8 mouse cellular contexts compared by ENCODE assay signal in the genomic region with DNA sequence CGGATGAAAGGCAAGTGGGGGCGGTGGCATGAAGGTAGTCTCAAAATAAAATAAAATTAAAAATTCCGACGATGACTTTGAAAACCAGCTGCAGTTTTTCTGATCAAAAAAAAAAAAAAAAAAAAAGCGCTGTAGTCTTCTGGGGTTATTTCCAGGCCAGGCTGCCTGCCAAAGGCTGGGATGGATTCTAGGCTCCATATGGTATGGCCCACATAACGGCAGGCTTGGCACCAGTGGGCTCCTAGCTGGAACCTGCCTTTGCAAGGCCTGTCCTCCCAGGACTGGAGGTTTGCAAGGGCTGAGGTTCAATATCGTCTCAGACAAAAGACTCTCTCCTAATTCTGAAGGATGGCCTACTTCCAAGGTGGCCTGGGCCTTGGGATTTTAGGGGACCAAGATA.
A peak's percentile ranks its signal among the peaks of the same experiment; 100 is the strongest.
DNase-seq lines count a peak whose midpoint lies in the region; ATAC-seq lines count a peak whose summit lies in the region.
"Had no signal": no experiment of that assay in that cellular context is flagged by ENCODE, and none has a peak within 500 bp of the region (broad histone marks: within the 10 kb centered on the region; RNA-seq: fewer than 3 reads in every experiment).

No protein-coding gene starts in this region.

- no peak overlapping the region for H3K27ac ChIP-seq in kidney, embryonic 14.5 days (ENCODE audit: low read depth, low read length)
- H3K27ac ChIP-seq in limb, embryonic 15.5 days = peak overlapping the region; percentile 69

- no peak overlapping the region for H3K4me2 ChIP-seq in kidney, embryonic 14.5 days (replicated peaks; ENCODE audit: low read depth, low read length)
- H3K4me2 ChIP-seq in limb, embryonic 15.5 days = peak overlapping the region; percentile 15; the same call in 1 of the 2 replicates

- H3K9ac ChIP-seq in kidney, embryonic 14.5 days (ENCODE audit: low read depth, low read length) = no peak overlapping the region
- H3K9ac ChIP-seq in limb, embryonic 15.5 days = no peak overlapping the region

- ATAC-seq in kidney, embryonic 14.5 days (ENCODE audit: low FRiP score, low TSS enrichment) = no peak
- ATAC-seq in cerebellum, adult (ENCODE audit: insufficient number of reproducible peaks, low FRiP score, low TSS enrichment) = peak; percentile 85; the same call in 1 of the 2 replicates
- no peak for ATAC-seq in limb, embryonic 15.5 days (ENCODE audit: insufficient number of reproducible peaks, low FRiP score, low TSS enrichment, low read depth)
- no peak for ATAC-seq in megakaryocyte, adult 5-6 weeks (ENCODE audit: poor library complexity, severe bottlenecking)
- no peak for ATAC-seq in erythroid progenitor cell, adult 5-6 weeks (replicated peaks; ENCODE audit: low FRiP score, poor library complexity, severe bottlenecking)

- no peaks in the 10 kb centered on the region; the same call in 1 of the 2 replicates for H3K4me1 ChIP-seq in kidney, embryonic 14.5 days (ENCODE audit: control insufficient read depth, insufficient read depth, low read length)
- H3K4me1 ChIP-seq in limb, embryonic 15.5 days = peaks cover 23% of the 10 kb centered on the region

- DNase-seq in kidney, postnatal 10 days = peak; percentile 45
- DNase-seq in cerebellum, postnatal 25 days = peak; percentile 84 to 92
- DNase-seq: embryo, embryonic 11 days had no signal

- H3K9me3 ChIP-seq in kidney, embryonic 14.5 days (ENCODE audit: control insufficient read depth, low read length) = no peaks in the 10 kb centered on the region
- H3K9me3 ChIP-seq in limb, embryonic 15.5 days = no peaks in the 10 kb centered on the region

- no peaks in the 10 kb centered on the region for H3K36me3 ChIP-seq in kidney, embryonic 14.5 days (ENCODE audit: control insufficient read depth, insufficient read depth, low read length)
- no peaks in the 10 kb centered on the region for H3K36me3 ChIP-seq in limb, embryonic 15.5 days

- 71% methylated on average over 7 of the region's 7 CpGs for WGBS in kidney, embryonic 14.5 days
- WGBS in limb, embryonic 15.5 days = 37% methylated on average over 7 of the region's 7 CpGs

- no peak overlapping the region for H3K4me3 ChIP-seq in kidney, embryonic 14.5 days (ENCODE audit: low read length)
- H3K4me3 ChIP-seq in limb, embryonic 15.5 days = no peak overlapping the region

- H3K27me3 ChIP-seq in kidney, embryonic 14.5 days (ENCODE audit: control insufficient read depth, insufficient read depth, low read length) = no peaks in the 10 kb centered on the region
- no peaks in the 10 kb centered on the region for H3K27me3 ChIP-seq in limb, embryonic 15.5 days
